Mouse (Mus musculus) ES-Bruce4 (cell line): Measurements from ENCODE around the gene Slc26a8.

Source experiments
- CTCF ChIP-seq: IDR thresholded peaks from one replicate; pipeline ENCODE4 v1.8.1; 2011; ENCODE audit warnings: low read depth, low read length
- EP300 ChIP-seq: IDR thresholded peaks from 2 replicates; pipeline ENCODE4 v1.6.1; 2011; ENCODE audit warnings: low read depth, low read length; ENCODE audit not compliant: insufficient read depth
- POLR2A ChIP-seq: IDR thresholded peaks from one replicate; pipeline ENCODE4 v1.8.1; 2011; ENCODE audit warnings: low read length; ENCODE audit not compliant: insufficient read depth

GRCm38 (mm10) chr17:28600780-28601179 is 89.3 kb downstream of the Slc26a8 start:
- TF ChIP-seq EP300 (no peak), POLR2A (no peak), CTCF (no peak)
